Mouse (Mus musculus): ENCODE results near the gene Gapt. TPM values are rescaled to one million over a fixed set of nuclear protein-coding genes. Genes with fewer than 3 reads are reported as not detected.

Gapt gene
- total RNA-seq, 2 experiments from 2014 or later, result 0.12 TPM; not detected in 1

DNA sequence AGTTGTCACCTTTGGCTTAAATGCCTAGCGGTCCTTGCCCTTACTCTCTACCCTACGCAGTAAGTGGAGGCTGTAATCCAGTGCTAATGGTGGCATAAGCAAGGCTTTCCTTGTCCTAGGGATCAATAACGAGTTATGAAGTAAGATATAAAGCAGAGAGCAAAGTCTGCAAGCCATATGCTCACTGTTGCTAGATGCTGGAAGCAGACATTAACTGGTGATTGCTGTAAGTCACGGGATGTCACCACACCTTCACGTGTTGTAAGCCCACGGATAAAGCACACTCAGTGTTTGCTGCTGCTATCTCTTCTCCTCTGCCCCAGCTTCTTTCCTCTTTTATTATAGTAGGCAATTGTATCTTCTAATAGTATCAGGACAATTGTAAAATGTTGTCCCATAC is 5.9 kb downstream of the Gapt start:
- no peak for DNase-seq (ENCODE audit: low spot score in 2 of 2)

DNA sequence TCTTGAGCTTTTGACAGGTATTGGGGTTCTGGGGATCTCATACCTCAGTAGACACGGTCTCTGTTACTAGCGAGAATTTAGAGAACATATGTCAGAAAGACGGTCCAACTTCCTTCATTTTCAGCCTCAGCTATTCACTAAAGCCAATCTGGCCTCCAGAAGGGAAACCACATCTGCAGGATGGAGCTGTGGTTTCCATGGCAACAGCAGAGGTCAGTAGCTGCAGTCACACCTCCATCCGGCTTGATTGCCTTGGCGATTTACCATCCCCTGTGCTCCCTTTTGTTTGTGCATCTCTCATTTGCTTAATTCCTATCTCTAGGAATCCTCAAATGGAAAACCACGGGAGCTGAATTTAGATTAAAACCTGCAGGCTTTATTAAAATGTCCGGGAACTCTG is 10.3 kb downstream of the Gapt start:
- no peak for DNase-seq (ENCODE audit: low spot score in 2 of 2)

GRCm38 (mm10) chr13:110342602-110343001 is 14.4 kb downstream of the Gapt start:
- no peak for DNase-seq (ENCODE audit: low spot score in 2 of 2)

DNA sequence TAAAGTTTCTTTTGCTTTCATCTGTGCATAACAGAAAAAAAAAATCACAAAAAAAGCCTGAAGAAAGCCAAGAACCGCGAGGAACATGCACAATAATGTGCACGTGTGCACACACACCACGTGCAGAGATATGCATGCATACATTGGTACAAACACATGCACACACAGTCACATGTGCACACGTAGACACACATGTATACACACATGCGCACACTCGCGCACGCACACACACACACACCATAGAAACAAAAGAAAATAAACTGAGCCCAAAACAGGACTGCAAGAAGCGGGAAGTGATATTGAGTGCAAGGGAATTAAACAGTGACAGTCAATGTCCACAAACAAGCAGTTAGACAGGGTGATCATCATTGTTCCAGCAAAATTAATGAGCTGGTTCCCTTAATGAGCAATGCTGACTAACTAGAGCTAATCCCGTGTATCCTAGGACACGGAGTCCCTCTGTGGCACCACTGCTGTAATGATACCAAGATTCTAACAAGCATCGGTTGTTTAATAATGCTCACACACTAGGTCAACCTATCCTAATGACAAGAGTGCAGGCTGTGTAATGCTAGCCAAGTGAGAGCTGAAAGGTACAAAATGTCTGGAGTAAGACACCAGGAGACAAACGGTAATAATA is 23.9 kb downstream of the Gapt start:
- DNase-seq (ENCODE audit: low spot score in 2 of 2), result no peak

DNA sequence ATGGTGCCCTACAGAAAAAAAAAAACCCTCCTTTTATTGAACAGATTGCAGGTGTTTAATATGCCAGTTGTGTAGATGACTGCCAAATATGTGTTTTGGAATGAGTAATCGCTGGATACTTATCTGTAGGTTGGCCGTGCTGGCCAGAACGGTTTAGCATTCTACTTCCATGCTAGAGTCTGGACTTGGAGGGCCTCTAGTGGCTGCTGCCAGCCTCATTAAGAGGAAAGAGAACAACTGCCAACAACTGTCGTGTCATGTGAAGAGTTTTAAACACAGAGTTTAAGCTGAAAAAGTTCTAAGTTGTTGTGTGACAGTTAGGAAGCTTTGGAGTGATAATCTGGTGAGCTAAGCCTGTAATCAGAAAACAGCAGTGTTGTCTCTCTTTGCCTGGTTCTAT is 38.3 kb downstream of the Gapt start:
- no peak for DNase-seq (ENCODE audit: low spot score in 2 of 2)

GRCm38 (mm10) chr13:110307188-110307587 is 49.8 kb downstream of the Gapt start:
- no peak for DNase-seq (ENCODE audit: low spot score in 2 of 2)

Other genes with a start within 250 kb of the Gapt start
- gene Rab3c, start 76.2 kb downstream of the Gapt start, total RNA-seq (2021), result under 1 TPM; 0.12 to 0.13 TPM
- 10 to 100 TPM; 40.2 to 47.9 TPM for gene Plk2, start 37.8 kb upstream of the Gapt start, total RNA-seq (2021)